Mouse (Mus musculus) megakaryocyte, embryonic 14.5 days (primary cell): Measurements from ENCODE around the gene Gast. TPM values are rescaled to one million over a fixed set of nuclear protein-coding genes. Genes with fewer than 3 reads are reported as not detected.
"Not testable (repeated sequence)": the region's sequence is repeated elsewhere in the genome, so short reads cannot be mapped to it uniquely, and the experiment has no call there.

ENCODE experiments used
- H3K27me3 ChIP-seq: replicated peaks from 2 replicates; pipeline ENCODE3; 2012; ENCODE audit warnings: inconsistent platforms
- H3K36me3 ChIP-seq: replicated peaks from 2 replicates; pipeline ENCODE3; 2012; ENCODE audit warnings: low read length, inconsistent platforms, mixed read lengths
- H3K4me1 ChIP-seq: 2 replicates; pipeline ENCODE4 v1.6.1; 2012; ENCODE audit warnings: inconsistent platforms
- H3K4me3 ChIP-seq: replicated peaks from 2 replicates; pipeline ENCODE3; 2012; ENCODE audit warnings: moderate library complexity, mild to moderate bottlenecking, inconsistent platforms
- H3K9me3 ChIP-seq: 2 replicates; pipeline ENCODE4 v1.6.1; 2012; ENCODE audit warnings: inconsistent platforms
- FLI1 ChIP-seq: IDR thresholded peaks from 2 replicates; pipeline ENCODE4 v1.6.1; 2012; ENCODE audit warnings: low read length, inconsistent platforms, mixed read lengths
- GATA1 ChIP-seq: IDR thresholded peaks from 3 replicates; pipeline ENCODE4 v1.6.1; 2012; ENCODE audit warnings: mixed read lengths, low read length, inconsistent platforms, borderline replicate concordance
- polyA plus RNA-seq: library from polyadenylated mRNA; stranded (reverse); fragments of >175 nt; gene quantifications from 2 replicates; pipeline ENCODE4 v1.2.3, GENCODE M21; 2012; ENCODE audit warnings: low replicate concordance; ENCODE audit not compliant: insufficient read depth

Gene Gast
- polyA plus RNA-seq, 1 experiment: not detected

DNA sequence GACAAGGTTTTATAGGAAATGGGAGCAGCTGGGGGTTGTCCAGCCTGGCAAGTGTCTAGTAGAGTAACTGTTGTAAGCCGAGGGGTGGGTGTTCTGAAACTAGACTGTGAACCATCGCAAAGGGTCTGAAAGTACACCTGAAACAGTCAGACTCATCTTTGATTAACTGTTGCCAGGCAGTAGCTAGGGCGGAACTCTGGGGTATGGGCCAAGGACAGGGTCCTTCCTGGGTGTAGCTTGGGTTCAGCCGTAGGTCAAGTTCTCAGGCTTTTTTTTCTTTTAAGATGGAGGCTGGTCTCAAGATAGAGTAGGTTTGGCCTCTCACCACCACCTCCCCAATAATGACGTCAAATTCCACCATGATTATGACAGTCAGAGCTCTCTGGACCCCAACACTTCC, 26.3 kb upstream of the Gast start:
- H3K27me3 ChIP-seq: peaks cover 14% of the 10 kb centered on the region
- H3K4me3 ChIP-seq: no peak overlapping the region
- H3K36me3 ChIP-seq: no peaks in the 10 kb centered on the region
- no peaks in the 10 kb centered on the region for H3K4me1 ChIP-seq
- TF ChIP-seq FLI1: no peak
- no peaks in the 10 kb centered on the region for H3K9me3 ChIP-seq

DNA sequence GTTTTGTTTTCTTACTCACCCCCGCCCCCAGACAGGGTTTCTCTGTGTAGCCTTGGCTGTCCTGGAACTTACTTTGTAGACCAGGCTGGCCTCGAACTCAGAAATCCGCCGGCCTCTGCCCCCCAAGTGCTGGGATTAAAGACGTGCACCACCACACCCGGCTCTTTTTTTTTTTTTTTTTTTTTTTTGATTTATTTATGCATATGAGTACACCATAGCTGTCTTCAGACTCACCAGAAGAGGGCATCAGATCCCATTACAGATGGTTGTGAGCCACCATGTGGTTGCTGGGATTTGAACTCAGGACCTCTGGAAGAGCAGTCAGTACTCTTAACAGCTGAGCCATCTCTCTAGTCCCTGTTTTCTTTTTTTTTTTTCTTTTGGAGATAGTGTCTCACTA, 25.5 kb upstream of the Gast start:
- not testable (repeated sequence) for H3K4me3 ChIP-seq, H3K36me3 ChIP-seq, H3K4me1 ChIP-seq, H3K9me3 ChIP-seq
- peaks cover 13% of the 10 kb centered on the region for H3K27me3 ChIP-seq

DNA sequence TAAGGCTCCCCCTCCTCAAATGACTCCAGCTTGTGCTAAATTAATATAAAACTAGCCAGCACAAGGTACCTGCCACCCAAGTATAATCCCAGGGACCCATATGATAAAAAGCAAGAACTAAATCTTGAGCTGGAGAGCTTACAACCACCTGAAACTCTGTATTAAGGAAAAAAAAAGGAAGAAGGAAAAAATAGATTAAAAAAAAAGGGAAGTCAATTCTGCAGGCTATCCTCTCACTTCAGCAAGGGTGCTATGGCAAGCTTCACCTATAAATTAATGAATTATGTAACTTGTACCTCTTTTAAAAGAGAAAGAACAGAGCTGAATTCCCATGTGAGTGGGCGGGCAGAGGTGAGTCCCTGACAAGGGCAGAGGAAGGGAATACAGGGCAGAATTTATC, 22.6 kb upstream of the Gast start:
- H3K27me3 ChIP-seq: peaks cover 11% of the 10 kb centered on the region
- H3K4me3 ChIP-seq: no peak overlapping the region
- no peaks in the 10 kb centered on the region for H3K36me3 ChIP-seq
- no peaks in the 10 kb centered on the region for H3K9me3 ChIP-seq
- TF ChIP-seq FLI1 (no peak), GATA1 (no peak)
- H3K4me1 ChIP-seq: peaks cover 3% of the 10 kb centered on the region; the same call in 1 of the 2 replicates

DNA sequence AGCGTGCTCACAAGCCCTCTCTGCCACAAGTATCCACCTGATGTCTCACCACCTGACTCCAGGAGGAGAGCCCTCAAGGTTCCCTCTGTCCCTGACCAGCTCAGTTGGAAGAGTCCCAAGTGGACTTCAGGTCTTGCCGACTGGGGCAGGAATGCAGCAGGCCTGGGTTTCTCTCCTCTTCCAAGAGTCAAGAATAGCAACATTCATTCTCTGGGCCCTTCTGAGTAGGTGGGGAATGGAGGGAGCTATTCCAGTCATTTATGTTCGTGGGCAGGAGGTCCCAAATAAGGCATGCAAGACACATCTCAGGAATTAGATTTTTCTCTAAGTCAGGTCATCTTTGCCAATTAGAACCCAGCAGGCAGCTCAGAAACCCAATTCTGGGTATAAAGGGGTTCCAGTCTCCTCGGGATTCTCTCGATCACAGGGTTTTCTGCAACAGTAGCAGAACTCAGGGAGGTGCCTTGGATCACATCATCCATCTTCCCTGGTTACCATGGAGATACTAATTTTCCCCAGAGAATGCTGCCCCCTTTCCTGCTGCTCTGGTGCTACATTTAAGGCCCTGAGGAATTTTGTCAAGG, 22.0 kb upstream of the Gast start:
- TF ChIP-seq FLI1: no peak
- Histone ChIP-seq H3K9me3 (no peaks in the 10 kb centered on the region), H3K27me3 (peaks cover 11% of the 10 kb centered on the region), H3K4me3 (no peak overlapping the region), H3K36me3 (no peaks in the 10 kb centered on the region), H3K4me1 (peaks cover 3% of the 10 kb centered on the region; the same call in 1 of the 2 replicates)

DNA sequence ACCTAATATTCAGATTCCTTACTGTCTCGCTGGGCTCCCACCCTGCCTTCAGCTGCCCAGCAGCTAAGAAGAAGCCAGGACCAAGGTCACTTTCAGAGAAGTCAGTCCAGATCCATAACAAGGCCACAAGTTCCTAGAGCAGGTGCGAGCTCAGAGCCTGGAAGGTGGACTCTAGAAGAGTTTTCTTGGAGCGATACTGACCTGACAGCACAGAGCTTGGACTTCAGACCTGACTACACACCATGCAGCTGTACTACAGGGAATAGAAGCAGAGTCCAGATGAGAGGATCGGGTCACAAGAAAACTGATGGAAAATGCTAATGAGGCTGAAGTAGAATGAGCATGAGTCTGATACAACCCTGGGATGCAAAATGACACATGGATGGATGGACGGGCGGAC, 20.8 kb upstream of the Gast start:
- no peaks in the 10 kb centered on the region for H3K36me3 ChIP-seq
- peaks cover 7% of the 10 kb centered on the region for H3K27me3 ChIP-seq
- H3K4me3 ChIP-seq: no peak overlapping the region
- no peaks in the 10 kb centered on the region for H3K9me3 ChIP-seq
- TF ChIP-seq FLI1 (no peak), GATA1 (no peak)
- peaks cover 7% of the 10 kb centered on the region; the same call in 1 of the 2 replicates for H3K4me1 ChIP-seq

DNA sequence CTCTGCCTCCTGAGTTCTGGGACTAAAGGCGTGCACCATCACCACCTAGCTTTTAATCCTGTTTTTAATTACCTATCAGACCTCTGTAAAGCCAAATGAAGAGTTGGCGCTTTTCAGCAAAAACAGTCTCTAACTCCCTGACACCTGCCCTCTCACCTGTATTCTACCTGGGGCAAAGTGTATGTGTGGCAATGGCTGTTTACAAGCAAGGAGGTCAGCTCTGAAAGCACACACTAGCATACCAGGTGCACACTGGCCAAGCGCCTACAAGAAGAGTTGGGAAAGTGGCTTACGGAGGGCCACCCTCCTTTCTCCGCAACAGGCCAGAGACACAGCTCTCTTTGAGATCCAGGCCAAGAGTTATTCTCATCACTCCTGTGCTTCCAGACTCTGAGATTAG, 18.8 kb upstream of the Gast start:
- H3K4me1 ChIP-seq: peaks cover 12% of the 10 kb centered on the region; the same call in 1 of the 2 replicates
- TF ChIP-seq GATA1: no peak
- no peak for TF ChIP-seq FLI1
- H3K9me3 ChIP-seq: no peaks in the 10 kb centered on the region
- no peak overlapping the region for H3K4me3 ChIP-seq
- peaks cover 7% of the 10 kb centered on the region for H3K27me3 ChIP-seq
- H3K36me3 ChIP-seq: peaks cover 1% of the 10 kb centered on the region

DNA sequence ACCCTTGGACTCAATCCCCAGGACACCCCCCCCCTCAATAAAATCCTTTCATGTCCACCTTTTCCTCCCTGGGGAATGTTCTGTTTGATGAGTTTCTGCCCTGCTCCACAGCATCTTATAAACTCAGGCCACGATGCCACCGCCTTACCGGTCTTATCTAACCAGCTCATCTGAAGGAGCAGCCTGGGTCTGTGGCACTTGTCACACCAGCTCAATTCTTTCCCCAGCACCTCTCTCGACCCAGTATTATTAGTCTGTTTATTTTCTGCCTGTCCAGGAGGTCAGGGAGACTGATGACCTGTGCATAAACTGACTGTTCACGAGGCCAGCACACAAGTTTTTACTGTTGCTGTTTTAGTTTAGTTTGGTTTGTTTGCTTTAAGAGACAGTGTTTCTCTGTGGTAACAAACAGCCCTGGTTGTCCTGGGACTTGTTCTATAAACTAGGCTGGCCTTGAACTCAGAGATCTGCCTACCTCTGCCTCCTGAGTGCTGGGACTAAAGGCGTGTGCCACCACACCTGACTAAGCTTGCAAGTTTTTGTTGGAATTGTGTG, 16.3 kb upstream of the Gast start:
- H3K9me3 ChIP-seq: no peaks in the 10 kb centered on the region
- H3K4me3 ChIP-seq: no peak overlapping the region
- H3K27me3 ChIP-seq: peaks cover 4% of the 10 kb centered on the region
- peaks cover 30% of the 10 kb centered on the region for H3K4me1 ChIP-seq
- peaks cover 22% of the 10 kb centered on the region for H3K36me3 ChIP-seq
- TF ChIP-seq FLI1: no peak
- TF ChIP-seq GATA1: peak; percentile 45; the same call in 1 of the 3 replicates

DNA sequence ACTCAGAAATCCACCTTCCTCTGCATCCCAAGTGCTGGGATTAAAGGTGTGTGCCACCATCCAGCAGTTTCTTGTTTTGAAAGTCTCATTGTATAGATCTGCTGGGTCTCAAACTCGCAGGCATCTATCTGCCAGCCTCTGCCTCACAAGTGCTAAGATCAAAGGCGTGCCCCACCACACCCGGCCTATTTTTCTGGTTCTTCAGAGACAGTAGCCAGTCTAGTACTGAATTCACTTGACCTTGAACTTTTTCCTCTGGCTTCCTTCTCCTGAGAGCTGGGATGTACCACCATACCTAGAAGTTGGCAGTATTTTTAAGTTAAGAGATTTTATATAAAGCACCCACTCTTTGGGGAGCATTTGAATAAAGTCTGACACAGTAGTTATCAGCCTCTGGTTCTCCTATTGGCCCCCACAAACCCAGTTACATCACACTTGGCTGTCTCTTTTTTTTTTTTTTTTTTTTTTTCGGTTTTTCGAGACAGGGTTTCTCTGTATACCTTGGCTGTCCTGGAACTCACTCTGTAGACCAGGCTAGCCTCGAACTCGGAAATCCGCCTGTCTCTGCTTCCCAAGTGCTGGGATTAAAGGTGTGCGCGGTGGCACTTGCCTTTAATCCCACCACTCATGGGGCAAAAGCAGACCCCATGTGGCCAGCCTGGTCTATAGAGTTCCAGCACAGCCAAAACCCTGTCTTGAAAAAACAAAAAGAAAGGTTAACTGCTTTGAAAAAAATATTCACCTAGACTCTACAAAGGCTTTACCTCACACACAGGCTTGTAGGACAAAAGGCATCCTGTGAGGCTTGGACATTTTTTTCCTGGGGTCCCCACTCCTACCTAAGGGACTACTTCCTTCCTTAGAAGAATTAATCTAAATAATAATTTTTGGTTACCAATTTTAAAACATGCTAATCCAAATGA, 15.4 kb upstream of the Gast start:
- no peak for TF ChIP-seq FLI1
- TF ChIP-seq GATA1: no peak
- Histone ChIP-seq H3K36me3 (peaks cover 24% of the 10 kb centered on the region), H3K4me1 (peaks cover 30% of the 10 kb centered on the region), H3K4me3 (peak overlapping the region; percentile 97), H3K9me3 (no peaks in the 10 kb centered on the region), H3K27me3 (peaks cover 4% of the 10 kb centered on the region)

DNA sequence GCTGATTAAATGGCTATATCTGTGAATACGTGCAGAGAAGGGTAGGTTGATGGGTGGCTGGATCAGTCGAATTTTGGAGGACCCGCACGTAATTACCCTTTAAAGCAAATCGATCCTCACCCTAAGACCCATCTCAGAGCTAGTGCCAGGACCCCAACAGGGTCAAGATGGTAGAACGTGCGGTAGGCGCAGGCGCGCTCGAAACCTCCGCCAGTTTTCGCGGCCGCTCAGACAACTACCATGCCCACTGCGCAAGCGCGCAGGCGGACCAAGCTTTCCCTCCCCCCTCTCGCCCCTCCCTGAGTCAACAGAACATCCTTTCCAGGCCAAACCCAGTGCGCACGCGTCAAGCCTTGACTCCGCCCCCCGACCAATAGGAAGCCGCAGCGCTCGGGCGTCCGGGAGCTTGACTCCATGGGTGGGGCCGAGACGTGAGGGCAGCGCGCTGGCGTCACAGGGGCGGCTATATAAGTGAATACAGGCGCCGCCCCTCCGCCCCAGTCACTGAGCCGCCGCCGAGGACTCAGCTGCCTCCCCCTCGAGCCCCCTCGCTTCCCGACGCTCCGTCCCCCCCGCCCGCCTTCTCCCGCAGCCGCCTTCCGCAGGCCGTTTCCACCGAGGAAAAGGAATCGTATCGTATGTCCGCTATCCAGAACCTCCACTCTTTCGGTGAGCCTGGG, 14.6 kb upstream of the Gast start, which contains the start of gene Eif1:
Gene Eif1 (plus strand): TSS at position 394 of the 680 bp plus-strand sequence.
- H3K9me3 ChIP-seq: no peaks in the 10 kb centered on the region
- peaks cover 30% of the 10 kb centered on the region for H3K4me1 ChIP-seq
- peaks cover 24% of the 10 kb centered on the region for H3K36me3 ChIP-seq
- H3K4me3 ChIP-seq: peak within 1 kb of the TSS; percentile 97
- TF ChIP-seq FLI1 (no peak), GATA1 (no peak)
- peaks cover 4% of the 10 kb centered on the region for H3K27me3 ChIP-seq

DNA sequence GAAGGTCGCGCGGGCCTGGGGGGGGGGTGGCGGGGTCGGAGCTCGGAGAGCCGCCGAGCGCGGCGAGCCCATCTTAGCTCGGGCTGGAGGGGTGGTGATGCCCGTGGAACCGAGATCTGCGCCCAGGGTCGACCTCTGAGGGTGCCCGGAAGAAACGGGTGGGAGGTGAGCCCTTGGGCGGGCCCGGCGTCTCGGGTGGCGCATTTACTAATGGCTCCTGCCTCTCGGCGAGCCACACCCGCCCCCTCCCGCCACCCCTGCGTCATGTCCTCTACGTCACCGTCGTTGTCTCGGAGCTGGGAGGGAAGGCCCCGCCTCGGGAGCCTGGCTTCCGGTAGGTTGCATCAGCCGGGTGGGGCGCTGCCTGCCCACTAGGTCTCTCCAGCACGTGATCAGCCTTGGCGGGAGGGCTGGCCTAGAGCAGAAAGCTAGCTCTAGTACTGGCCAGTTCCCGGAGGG, 14.0 kb upstream of the Gast start:
- Histone ChIP-seq H3K27me3 (peaks cover 4% of the 10 kb centered on the region), H3K9me3 (no peaks in the 10 kb centered on the region), H3K36me3 (peaks cover 28% of the 10 kb centered on the region), H3K4me1 (peaks cover 30% of the 10 kb centered on the region), H3K4me3 (peak overlapping the region; percentile 97)
- TF ChIP-seq FLI1 (peak; percentile 87), GATA1 (no peak)

DNA sequence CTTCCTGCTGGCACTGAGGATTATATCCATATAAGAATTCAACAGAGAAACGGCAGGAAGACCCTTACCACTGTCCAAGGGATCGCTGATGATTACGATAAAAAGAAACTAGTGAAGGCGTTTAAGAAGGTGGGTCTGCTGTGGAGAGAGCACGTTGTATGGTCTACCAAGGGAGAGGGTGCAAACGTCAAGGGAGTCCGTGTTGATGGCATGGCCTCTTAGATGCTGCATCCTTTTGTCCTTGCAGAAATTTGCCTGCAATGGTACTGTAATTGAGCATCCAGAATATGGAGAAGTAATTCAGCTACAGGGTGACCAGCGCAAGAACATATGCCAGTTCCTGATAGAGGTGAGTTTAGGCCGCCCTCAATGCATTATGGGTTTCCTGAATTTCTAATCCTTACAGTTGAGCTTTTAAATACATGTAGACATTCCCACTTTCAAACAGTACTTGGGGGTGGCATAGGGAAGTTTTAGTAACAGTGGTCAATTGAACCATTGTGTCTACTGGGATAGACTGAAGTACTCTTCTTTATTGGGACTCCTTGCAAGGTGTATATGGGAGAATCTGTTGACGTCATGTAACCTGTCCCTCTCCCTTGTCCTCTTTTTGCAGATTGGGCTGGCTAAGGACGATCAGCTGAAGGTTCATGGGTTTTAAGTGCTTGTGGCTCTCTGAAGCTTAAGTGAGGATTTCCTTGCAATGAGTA, 13.4 kb upstream of the Gast start:
- peaks cover 29% of the 10 kb centered on the region for H3K36me3 ChIP-seq
- H3K27me3 ChIP-seq, H3K9me3 ChIP-seq: not testable (repeated sequence)
- peak overlapping the region; percentile 97 for H3K4me3 ChIP-seq
- H3K4me1 ChIP-seq: peaks cover 30% of the 10 kb centered on the region

DNA sequence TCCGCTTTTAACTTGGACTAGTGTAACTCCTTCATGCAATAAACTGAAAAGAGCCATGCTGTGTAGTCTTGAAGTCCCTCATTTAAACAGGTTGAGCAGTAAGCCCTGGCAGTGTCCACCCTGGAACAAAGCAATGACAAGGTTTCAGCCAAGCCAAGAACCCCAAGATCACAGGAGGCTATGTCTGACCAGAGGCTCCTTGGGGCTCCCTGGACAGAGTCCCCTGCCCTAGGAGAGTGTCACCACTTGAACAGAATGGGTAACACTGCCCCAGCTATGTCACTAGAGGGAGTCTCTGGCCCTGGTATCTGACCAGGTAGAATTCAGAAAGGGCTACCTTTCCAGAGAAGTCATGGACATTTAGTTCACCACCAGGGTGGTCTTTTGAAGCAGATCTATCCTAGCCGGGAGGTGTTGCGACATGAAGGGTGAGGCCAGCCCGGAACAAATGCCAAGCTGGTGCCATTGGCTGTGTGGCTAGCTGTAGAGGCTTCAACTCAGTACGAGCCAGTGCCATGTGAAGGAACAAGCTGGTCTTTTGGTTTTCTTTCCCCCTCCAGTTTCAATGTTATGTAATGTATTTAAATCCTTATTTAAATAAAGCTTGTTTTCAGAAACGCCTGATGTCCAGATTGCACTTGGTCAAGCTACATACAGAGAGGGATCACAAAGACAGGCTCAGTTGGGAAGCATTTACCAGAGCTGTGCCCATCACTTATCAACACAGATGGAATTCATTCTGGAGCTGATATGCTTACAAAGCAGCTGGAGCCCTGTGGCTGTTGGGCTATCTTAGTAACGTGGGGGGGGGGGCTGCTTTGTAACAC, 12.5 kb upstream of the Gast start:
- H3K9me3 ChIP-seq, H3K27me3 ChIP-seq: not testable (repeated sequence)
- H3K36me3 ChIP-seq: peaks cover 29% of the 10 kb centered on the region
- peak overlapping the region; percentile 78 for H3K4me3 ChIP-seq
- H3K4me1 ChIP-seq: peaks cover 27% of the 10 kb centered on the region
